Mouse (Mus musculus) CH12.LX (cell line): ENCODE data around the gene Gab1.

Experiments used
- CTCF ChIP-seq, 2 experiments: IDR thresholded peaks in 1 of 2; conservative IDR thresholded peaks in 1 of 2; 2 replicates each; pipeline ENCODE4 v1.5.1; 2011 to 2012; ENCODE audit warnings: low read depth in 2 of 2, low read length in 2 of 2, improper control_type of control experiment in 1 of 2, inconsistent platforms in 1 of 2, mild to moderate bottlenecking in 1 of 2, moderate library complexity in 1 of 2
- EP300 ChIP-seq: IDR thresholded peaks from 2 replicates; pipeline ENCODE4 v1.6.1; 2011; ENCODE audit warnings: low read length, improper control_type of control experiment
- JUND ChIP-seq: conservative IDR thresholded peaks from 2 replicates; pipeline ENCODE4 v1.6.1; 2011; ENCODE audit warnings: low read depth, low read length, improper control_type of control experiment
- MAFK ChIP-seq: IDR thresholded peaks from 2 replicates; pipeline ENCODE4 v1.6.1; 2011; ENCODE audit warnings: low read length, improper control_type of control experiment; ENCODE audit not compliant: insufficient replicate concordance
- MXI1 ChIP-seq: IDR thresholded peaks from 2 replicates; pipeline ENCODE4 v1.6.1; 2011; ENCODE audit warnings: mild to moderate bottlenecking, low read depth, low read length, improper control_type of control experiment
- POLR2A ChIP-seq: IDR thresholded peaks from 2 replicates; pipeline ENCODE4 v1.6.1; 2011; ENCODE audit warnings: low read depth, mild to moderate bottlenecking, improper control_type of control experiment, low read length
- POLR2AphosphoS2 ChIP-seq: IDR thresholded peaks from 2 replicates; pipeline ENCODE4 v1.6.1; 2011; ENCODE audit warnings: low read depth, low read length, improper control_type of control experiment
- RAD21 ChIP-seq: IDR thresholded peaks from 2 replicates; pipeline ENCODE4 v1.6.1; 2011; ENCODE audit warnings: low read depth, mild to moderate bottlenecking, low read length, improper control_type of control experiment, moderate library complexity
- ZC3H11A ChIP-seq: IDR thresholded peaks from 2 replicates; pipeline ENCODE4 v1.6.1; 2012; ENCODE audit warnings: low read depth, mild to moderate bottlenecking, inconsistent platforms, low read length, improper control_type of control experiment
- ZKSCAN1 ChIP-seq: IDR thresholded peaks from 2 replicates; pipeline ENCODE4 v1.6.1; 2012; ENCODE audit warnings: low read depth, inconsistent platforms, low read length, improper control_type of control experiment, borderline replicate concordance
- ZMIZ1 ChIP-seq: IDR thresholded peaks from 2 replicates; pipeline ENCODE4 v1.6.1; 2012; ENCODE audit warnings: low read depth, mild to moderate bottlenecking, inconsistent platforms, low read length, improper control_type of control experiment

GRCm38 (mm10) chr8:80853208-80853607 lies 27.1 kb downstream of the Gab1 start:
- TF ChIP-seq RAD21 = no peak
- TF ChIP-seq JUND = no peak
- no peak for TF ChIP-seq ZMIZ1
- no peak for TF ChIP-seq EP300
- no peak for TF ChIP-seq POLR2AphosphoS2
- no peak for TF ChIP-seq ZC3H11A
- TF ChIP-seq CTCF (conservative IDR thresholded peaks at IDR 0.05 in 1 of 2, IDR thresholded peaks at IDR 0.05 in 1 of 2; ENCODE audit: low read depth in 2 of 2, low read length in 2 of 2) = no peak
- TF ChIP-seq POLR2A = no peak
- TF ChIP-seq MAFK = no peak
- TF ChIP-seq MXI1 = no peak
- TF ChIP-seq ZKSCAN1 = no peak
